Mouse (Mus musculus): ENCODE measurements around the gene Abi3.

Abi3 gene

DNA sequence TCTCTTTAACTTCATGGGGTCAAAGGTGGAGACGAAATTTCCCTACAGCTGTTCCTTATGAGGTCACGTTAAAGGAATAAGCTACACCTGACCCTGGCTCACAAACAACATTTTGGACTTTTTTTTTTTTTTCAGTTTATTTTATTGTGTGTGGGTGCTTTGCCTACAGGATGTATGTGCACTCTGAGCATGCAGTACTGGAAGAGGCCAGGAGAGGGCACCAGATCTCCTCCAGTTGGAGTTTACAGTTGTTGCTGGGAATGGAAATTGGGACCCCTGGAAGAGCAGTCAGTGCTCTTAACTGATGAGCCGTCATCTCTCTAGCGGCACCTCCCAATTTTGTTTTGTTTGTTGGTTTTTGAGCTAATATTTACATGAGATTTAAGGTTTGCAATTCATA, 56.6 kb downstream of the Abi3 start:
- in situ Hi-C loops (cut with MseI, MboI), result no loop called here

DNA sequence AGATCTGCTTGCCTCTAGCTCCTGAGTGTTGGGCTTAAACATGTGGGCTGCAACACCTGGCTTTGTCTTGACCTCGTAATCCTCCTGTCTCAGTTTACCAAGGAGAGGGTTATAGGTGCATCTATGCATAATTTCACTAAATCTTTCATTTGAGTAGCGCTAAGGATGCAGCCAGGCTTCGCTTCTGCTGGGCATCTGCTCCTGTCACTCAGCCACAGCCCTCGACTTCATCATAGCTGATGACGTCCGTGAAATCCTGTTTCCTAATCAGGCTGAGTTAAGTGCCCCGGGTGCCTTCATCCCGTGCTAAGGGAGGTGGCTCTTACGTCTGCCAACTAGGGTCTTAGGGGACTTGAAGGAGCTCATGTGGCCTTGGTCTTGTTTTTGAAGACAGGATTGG, 58.3 kb downstream of the Abi3 start:
- in situ Hi-C loops (cut with MseI, MboI), result no loop called here

DNA sequence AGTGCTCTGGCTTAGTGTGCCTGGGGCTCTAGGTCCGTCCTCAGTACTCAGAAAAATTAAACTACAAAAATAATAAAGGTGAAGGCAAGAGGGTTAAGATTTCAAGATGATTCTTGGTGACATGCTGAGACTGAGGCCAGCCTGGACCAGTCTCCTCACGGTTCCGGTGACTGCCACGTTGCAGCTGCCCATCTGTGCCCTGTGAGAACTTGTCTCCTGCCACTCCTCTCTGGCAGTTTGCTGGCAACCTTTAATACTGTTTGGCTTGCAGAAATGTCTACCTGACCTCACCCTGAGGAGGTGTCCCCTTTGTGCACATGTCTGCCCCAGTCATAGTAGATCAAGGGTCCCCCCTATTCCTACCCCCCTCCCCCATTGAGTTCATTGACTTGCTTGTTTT, 58.8 kb downstream of the Abi3 start:
- in situ Hi-C loops (cut with MseI, MboI), result no loop called here

DNA sequence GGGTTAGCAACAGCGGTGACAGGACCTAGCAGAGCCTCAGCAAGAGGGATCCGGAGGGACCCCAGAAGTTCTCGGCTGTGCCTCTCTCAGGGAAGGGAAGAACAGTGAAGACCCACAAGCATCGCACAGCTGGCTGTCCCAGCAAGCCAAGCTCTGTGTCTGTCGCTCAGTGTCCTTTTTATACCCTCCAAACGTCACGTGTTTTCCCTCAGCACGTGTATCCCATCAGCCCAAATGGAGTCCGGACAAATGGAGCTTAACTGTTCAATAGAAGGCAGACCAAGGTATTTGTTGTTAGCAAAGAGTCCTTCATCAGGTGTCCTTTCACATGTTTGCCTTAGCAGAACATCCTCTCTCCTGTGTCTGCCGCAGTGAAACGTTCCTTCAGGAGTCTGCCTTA, 60.7 kb downstream of the Abi3 start:
- in situ Hi-C loops (cut with MseI, MboI), result no loop called here

DNA sequence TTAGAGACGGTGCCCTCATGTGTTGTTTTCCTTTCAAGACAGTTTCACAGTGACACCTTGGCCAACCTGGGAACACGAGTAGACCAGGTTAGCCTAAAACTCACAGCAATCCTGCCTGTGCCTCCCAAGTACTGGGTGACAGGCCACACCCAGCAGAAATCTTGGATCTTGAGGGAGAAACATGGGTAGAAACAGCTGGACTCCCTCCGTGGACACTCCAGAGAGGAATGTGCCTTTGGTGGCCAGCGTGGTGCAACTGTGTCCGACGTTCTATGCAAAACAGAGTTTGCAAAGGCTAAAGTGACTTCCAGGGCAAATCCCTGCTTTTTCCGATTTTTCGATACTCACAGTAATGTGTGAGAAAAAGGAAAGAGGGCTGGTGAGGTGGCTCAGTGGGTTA, 61.8 kb downstream of the Abi3 start:
- in situ Hi-C loops (cut with MseI, MboI), result no loop called here

Measured in mouse trophoblast stem cell (cell line).